Mouse (Mus musculus) lung, adult 18-20 months (tissue): ENCODE data around the gene Lcn12.

Experiments
- DNase-seq, 2 experiments: peaks; one replicate each; pipeline ENCODE4 v3.0.0; 2022; ENCODE audit warnings: mixed read lengths in 2 of 2

Gene Lcn12

GRCm38 (mm10) chr2:25493476-25493961, at the start of gene Lcn12:
Lcn12 (minus strand) TSS chr2:25493911.
- DNase-seq, result no peak

GRCm38 (mm10) chr2:25541644-25542367, 48.1 kb upstream of the Lcn12 start:
- peak; percentile 27 to 50 for DNase-seq

- DNase-seq, result no peak
These were observed 46.8 kb upstream of the Lcn12 start for GRCm38 (mm10) chr2:25540541-25540948.

GRCm38 (mm10) chr2:25536531-25536930, 42.8 kb upstream of the Lcn12 start:
- no peak for DNase-seq

- no peak for DNase-seq
These were observed 41.1 kb upstream of the Lcn12 start for GRCm38 (mm10) chr2:25534866-25535182.

- DNase-seq, result peak; percentile 89 to 90
These were observed 40.6 kb upstream of the Lcn12 start for GRCm38 (mm10) chr2:25534178-25534865.

GRCm38 (mm10) chr2:25533707-25534106, 40.0 kb upstream of the Lcn12 start:
- no peak for DNase-seq

- DNase-seq, result no peak
These were observed 33.0 kb upstream of the Lcn12 start for GRCm38 (mm10) chr2:25526510-25527302.

- no peak for DNase-seq
These were observed 16.2 kb upstream of the Lcn12 start for GRCm38 (mm10) chr2:25509912-25510311.

GRCm38 (mm10) chr2:25506964-25507363, 13.3 kb upstream of the Lcn12 start:
- peak; percentile 39 to 54 for DNase-seq

- DNase-seq, result no peak
These were observed 12.1 kb upstream of the Lcn12 start for GRCm38 (mm10) chr2:25505860-25506259.

- DNase-seq, result no peak
These were observed 11.3 kb upstream of the Lcn12 start for GRCm38 (mm10) chr2:25505000-25505399.

GRCm38 (mm10) chr2:25504538-25504937, 10.8 kb upstream of the Lcn12 start:
- DNase-seq, result no peak

- no peak for DNase-seq
These were observed 9.0 kb upstream of the Lcn12 start for GRCm38 (mm10) chr2:25502726-25503125.

GRCm38 (mm10) chr2:25501593-25502486, 8.1 kb upstream of the Lcn12 start, which contains the start of gene C8g:
C8g (minus strand) TSS chr2:25501719.
- DNase-seq, result no peak

- DNase-seq, result peak; percentile 86 to 90
These were observed 7.1 kb upstream of the Lcn12 start, which contains the start of gene Fbxw5 for GRCm38 (mm10) chr2:25500576-25501405. Fbxw5 (plus strand) TSS chr2:25500750.

GRCm38 (mm10) chr2:25500071-25500575, 6.4 kb upstream of the Lcn12 start:
- DNase-seq, result no peak

GRCm38 (mm10) chr2:25498622-25499478, 5.1 kb upstream of the Lcn12 start:
- no peak for DNase-seq

GRCm38 (mm10) chr2:25497846-25498575, 4.3 kb upstream of the Lcn12 start:
- DNase-seq, result peak in 1 of 2 experiments; percentile 26
